Mouse (Mus musculus) myocyte (in vitro differentiated cells): ENCODE results near the gene Cptp.

Source experiments
- E2F4 ChIP-seq: IDR thresholded peaks from one replicate; pipeline ENCODE4 v1.6.1; 2011; ENCODE audit warnings: mild to moderate bottlenecking, control low read depth, moderate library complexity; ENCODE audit not compliant: insufficient read depth
- MAX ChIP-seq: IDR thresholded peaks from one replicate; pipeline ENCODE4 v1.6.1; 2011; ENCODE audit warnings: low read depth, mild to moderate bottlenecking, control low read depth
- MYOD1 ChIP-seq, 3 experiments: IDR thresholded peaks; one replicate each; pipeline ENCODE4 v1.6.1; 2011; ENCODE audit warnings: control low read depth in 2 of 3, low read depth in 2 of 3, mild to moderate bottlenecking in 2 of 3, moderate library complexity in 1 of 3; ENCODE audit not compliant: insufficient read length in 2 of 3, control insufficient read depth in 1 of 3
- POLR2A ChIP-seq: IDR thresholded peaks from one replicate; pipeline ENCODE4 v1.6.1; 2011; ENCODE audit warnings: low read depth, mild to moderate bottlenecking, control low read depth, moderate library complexity; ENCODE audit not compliant: insufficient read length
- TCF3 ChIP-seq: IDR thresholded peaks from one replicate; pipeline ENCODE4 v1.6.1; 2011; ENCODE audit warnings: low read depth, control low read depth; ENCODE audit not compliant: insufficient read length
- USF1 ChIP-seq: IDR thresholded peaks from one replicate; pipeline ENCODE4 v1.6.1; 2011; ENCODE audit warnings: low read depth, mild to moderate bottlenecking, control low read depth, moderate library complexity

DNA sequence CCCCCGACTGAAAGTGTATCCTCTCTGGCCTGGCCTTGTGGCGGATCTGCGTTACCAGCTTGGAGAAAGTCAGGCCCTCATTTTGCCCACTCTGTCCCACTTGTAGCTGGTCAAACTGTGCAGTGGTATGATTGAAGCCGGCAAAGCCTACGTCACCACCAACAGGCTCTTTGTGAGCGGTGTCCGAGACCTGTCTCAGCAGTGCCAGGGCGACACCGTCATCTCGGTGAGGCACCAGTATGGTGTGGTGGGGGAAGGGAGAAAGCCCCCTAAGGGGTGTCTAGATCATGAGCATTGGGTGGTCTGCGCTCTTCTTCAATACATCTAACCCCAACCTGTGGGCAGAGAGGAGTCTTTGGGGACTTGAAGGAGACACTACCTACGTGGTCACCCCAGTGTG is 27.2 kb upstream of the Cptp start:
- TF ChIP-seq POLR2A (no peak), E2F4 (no peak), TCF3 (no peak), MAX (no peak), USF1 (no peak), MYOD1 (IDR thresholded peaks at IDR 0.05; ENCODE audit: control insufficient read depth in 1 of 3, insufficient read length in 2 of 3, low read depth in 2 of 3) (no peak)
